Mouse (Mus musculus): ENCODE measurements around the gene Ralgds. TPM values are rescaled to one million over a fixed set of nuclear protein-coding genes. Genes with fewer than 3 reads are reported as not detected.
A peak's percentile ranks its signal among the peaks of the same experiment; 100 is the strongest.

The Ralgds gene
- polyA plus RNA-seq, 1 experiment from 2014 or later, result 82.0 TPM

DNA sequence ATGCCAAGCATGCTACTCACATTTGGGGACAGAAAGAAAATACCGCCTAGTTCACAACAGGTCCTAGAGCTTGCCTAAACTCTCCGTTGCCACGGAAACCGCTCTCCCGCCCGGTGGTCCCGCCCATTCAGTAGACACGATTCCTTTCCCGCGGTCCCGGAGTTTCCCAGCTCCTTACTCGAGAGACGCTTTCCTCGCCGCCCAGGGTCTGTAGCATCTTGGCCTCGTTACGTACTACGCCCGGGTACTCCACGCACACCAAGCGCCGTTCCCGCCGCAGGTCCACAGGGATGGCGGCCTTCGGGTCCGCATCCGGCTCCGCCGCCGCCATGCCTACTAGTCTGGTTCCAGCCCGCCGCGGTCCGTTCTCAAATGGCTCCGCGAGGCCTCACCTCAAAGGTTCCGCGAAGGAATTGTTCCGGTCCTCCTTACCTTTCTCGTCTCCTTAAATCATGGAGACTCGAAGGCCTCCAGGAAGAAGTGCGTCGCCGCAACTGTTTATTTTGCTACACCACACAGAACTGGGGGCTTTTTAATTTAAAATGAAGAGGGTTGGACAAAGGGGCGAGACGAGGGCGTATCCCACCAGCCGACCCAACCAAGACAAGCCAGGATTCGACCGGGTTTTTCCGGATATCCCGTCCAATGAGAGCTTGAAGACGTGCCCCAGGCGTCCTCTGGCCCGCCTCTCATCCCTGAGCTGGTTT is 69.9 kb downstream of the Ralgds start:
- H3K9ac ChIP-seq (replicated peaks), result peak overlapping the region; percentile 72

DNA sequence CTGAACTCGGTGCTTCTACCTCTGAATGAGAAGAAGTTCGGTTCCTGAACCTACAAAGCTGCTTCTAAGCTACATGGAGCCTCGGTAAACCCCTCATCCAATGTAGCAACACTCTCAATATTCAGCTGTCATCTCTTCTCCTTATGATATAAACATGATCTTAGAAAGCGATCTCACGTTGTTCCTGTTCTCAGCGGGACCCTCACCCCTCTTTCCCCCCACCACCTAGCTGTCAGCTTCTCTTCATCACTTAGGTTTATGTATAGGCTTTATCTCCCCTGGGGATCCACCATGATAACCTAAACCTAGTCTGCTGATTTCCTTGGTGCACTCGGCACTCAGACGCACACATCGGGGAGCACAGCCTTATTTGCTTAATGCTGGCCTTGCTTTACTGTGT is 70.7 kb downstream of the Ralgds start, which contains the start of gene Gtf3c5:
Gtf3c5 (minus strand) TSS at position 101 of the 400 bp plus-strand sequence.
- H3K4me2 ChIP-seq (replicated peaks), result peak within 1 kb of the TSS; percentile 62
- H3K4me1 ChIP-seq (replicated peaks), result peaks cover 29% of the 10 kb centered on the region
- 0 out of 2 replicates have a peak, but pooled peaks cover 4% of the 10 kb centered on the region for H3K27me3 ChIP-seq
- H3K4me3 ChIP-seq (replicated peaks), result peak within 1 kb of the TSS; percentile 72
- peaks cover 18% of the 10 kb centered on the region for H3K36me3 ChIP-seq
- 76% methylated on average over 9 of the region's 9 CpGs for WGBS
- no peak for ATAC-seq
- no peaks in the 10 kb centered on the region for H3K9me3 ChIP-seq
- H3K27ac ChIP-seq, result peak within 1 kb of the TSS; percentile 94
- peak within 1 kb of the TSS; percentile 72 for H3K9ac ChIP-seq (replicated peaks)

More for the DNA sequence above, 69.9 kb downstream of the Ralgds start:
- Histone ChIP-seq H3K9me3 (no peaks in the 10 kb centered on the region), H3K4me2 (replicated peaks) (peak overlapping the region; percentile 62), H3K36me3 (peaks cover 26% of the 10 kb centered on the region), H3K27ac (peak overlapping the region; percentile 94), H3K4me1 (replicated peaks) (peaks cover 29% of the 10 kb centered on the region), H3K4me3 (replicated peaks) (peak overlapping the region; percentile 72), H3K27me3 (0 out of 2 replicates have a peak, but pooled peaks cover 4% of the 10 kb centered on the region)
- peak; percentile 95 for ATAC-seq
- under 1% methylated on average over 56 of the region's 56 CpGs for WGBS

DNA sequence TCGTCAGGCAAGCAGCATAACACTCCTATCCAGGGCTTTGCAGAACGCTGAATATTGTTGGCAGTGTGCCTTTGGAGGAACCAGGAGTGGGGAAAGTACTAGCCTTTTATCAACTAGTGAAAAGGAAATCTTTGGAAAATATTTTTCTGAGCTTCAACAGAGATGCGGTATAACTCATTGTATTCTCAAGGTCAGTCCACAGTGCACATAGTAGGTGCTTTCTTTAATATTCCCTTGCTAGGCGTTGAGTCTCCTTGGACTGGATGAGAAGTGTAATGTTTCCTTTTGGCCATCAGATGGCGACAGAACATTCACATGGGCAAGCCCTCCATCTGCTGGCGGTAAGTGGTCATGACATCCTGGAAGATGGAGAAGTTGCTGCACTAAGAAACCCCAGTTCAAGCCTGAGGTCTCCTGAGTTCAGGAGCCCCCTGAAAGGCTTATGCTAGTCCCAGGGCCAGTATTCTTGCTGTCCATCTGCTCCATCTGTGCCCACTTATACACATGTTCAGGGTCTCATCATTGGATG is 72.2 kb downstream of the Ralgds start:
- Histone ChIP-seq H3K9me3 (no peaks in the 10 kb centered on the region), H3K4me3 (replicated peaks) (no peak overlapping the region), H3K36me3 (peaks cover 8% of the 10 kb centered on the region; the same call in 1 of the 2 replicates), H3K4me2 (replicated peaks) (no peak overlapping the region), H3K4me1 (replicated peaks) (peaks cover 29% of the 10 kb centered on the region), H3K27me3 (0 out of 2 replicates have a peak, but pooled peaks cover 4% of the 10 kb centered on the region), H3K9ac (replicated peaks) (no peak overlapping the region), H3K27ac (no peak overlapping the region)
- 22% methylated on average over 6 of the region's 6 CpGs for WGBS
- ATAC-seq, result no peak

DNA sequence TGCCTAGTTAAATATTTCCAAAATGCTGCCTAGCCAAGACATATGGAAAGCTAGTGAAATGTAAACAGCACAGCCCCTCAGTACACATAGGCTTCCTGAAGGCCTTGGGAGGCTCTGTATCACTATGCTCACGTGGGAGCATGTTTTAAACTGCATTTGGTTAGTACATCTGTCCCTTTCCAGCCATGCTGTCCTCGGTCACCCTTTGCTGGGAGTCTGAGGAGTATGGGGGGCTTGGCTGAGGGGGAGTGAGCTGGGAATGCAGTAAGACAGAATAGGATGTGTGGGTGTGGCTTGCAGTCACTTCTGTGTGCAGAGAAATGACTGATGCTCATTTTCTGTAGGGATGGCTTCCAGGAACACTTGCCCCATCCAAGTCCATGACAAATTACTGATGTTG is 72.8 kb downstream of the Ralgds start:
- no peak for ATAC-seq
- 43% methylated on average over 2 of the region's 2 CpGs for WGBS

DNA sequence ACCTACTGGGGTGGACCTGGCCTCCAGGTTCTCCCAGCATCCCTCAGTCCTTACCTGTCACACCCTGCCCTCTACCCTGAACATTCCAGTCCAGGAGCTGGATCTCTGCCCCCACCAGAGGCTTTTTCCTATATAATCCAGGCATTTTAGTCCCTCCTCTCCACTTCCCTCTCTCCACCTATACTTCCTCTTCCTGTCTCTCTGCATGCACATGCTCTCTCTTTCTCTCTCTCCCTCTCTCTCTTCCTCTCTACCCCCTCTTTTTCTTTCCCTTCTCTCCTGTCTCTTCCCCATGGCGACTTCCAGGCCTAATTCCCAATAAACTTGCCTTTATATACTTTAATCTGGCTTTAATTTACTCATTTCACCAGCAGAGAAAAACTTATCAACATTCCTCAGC is 75.6 kb downstream of the Ralgds start:
- WGBS, result 29% methylated on average over 1 of the region's 1 CpGs
- Histone ChIP-seq H3K9me3 (no peaks in the 10 kb centered on the region), H3K27ac (no peak overlapping the region), H3K4me1 (replicated peaks) (peaks cover 4% of the 10 kb centered on the region), H3K36me3 (no peaks in the 10 kb centered on the region), H3K27me3 (peaks cover 8% of the 10 kb centered on the region; the same call in 1 of the 2 replicates), H3K9ac (replicated peaks) (no peak overlapping the region), H3K4me2 (replicated peaks) (no peak overlapping the region), H3K4me3 (replicated peaks) (no peak overlapping the region)
- ATAC-seq, result no peak

More for the DNA sequence above, 72.8 kb downstream of the Ralgds start:
- Histone ChIP-seq H3K27me3 (0 out of 2 replicates have a peak, but pooled peaks cover 5% of the 10 kb centered on the region), H3K4me2 (replicated peaks) (no peak overlapping the region), H3K9ac (replicated peaks) (no peak overlapping the region), H3K36me3 (peaks cover 4% of the 10 kb centered on the region; the same call in 1 of the 2 replicates), H3K4me1 (replicated peaks) (peaks cover 26% of the 10 kb centered on the region), H3K27ac (no peak overlapping the region), H3K4me3 (replicated peaks) (no peak overlapping the region), H3K9me3 (no peaks in the 10 kb centered on the region)

DNA sequence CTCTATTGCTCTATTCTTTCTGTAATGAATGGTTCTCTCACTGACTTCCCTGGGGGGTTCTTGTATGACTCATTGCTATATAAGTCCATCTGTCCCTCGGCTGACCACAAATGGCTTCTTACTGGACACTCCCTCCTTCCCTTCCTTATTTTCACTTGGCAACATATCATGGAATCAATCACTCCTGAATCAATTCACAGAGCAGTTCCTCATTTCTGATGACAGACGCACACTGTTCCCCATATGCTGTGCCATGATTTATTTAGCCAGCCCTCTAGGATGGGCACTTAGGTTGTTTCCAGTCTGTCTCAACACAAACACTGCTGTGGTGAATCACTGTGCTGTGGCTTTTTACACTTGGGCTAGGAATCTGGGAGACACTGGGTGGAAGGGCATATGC is 78.6 kb downstream of the Ralgds start:
- H3K27me3 ChIP-seq, result peaks cover 6% of the 10 kb centered on the region
- no peak for ATAC-seq
- H3K4me3 ChIP-seq (replicated peaks), result no peak overlapping the region
- H3K4me1 ChIP-seq (replicated peaks), result no peaks in the 10 kb centered on the region
- no peaks in the 10 kb centered on the region for H3K9me3 ChIP-seq
- no peaks in the 10 kb centered on the region for H3K36me3 ChIP-seq
- no peak overlapping the region for H3K4me2 ChIP-seq (replicated peaks)
- 89% methylated on average over 2 of the region's 2 CpGs for WGBS
- H3K9ac ChIP-seq (replicated peaks), result no peak overlapping the region
- no peak overlapping the region for H3K27ac ChIP-seq

DNA sequence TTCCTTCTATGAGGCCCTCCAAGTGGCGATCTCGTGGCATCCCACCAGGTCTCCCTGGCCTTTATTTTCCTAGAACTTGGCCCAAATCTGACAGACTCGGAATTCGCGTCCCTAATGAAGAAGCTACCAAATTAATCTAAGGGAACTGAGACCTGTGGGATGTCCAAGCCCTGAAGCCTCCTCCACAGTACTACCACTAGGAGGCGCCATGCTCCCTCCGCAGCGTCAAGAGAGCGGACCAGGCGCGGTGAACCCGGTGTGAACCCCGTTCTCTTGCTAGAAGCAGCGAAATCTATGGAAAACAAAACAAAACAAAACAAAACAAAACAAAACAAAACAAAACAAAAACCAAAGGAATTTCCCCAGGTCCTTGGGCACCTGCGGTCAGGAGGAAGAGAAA is 79.9 kb downstream of the Ralgds start:
- Histone ChIP-seq H3K9me3 (no peaks in the 10 kb centered on the region), H3K36me3 (no peaks in the 10 kb centered on the region), H3K4me3 (replicated peaks) (no peak overlapping the region), H3K9ac (replicated peaks) (no peak overlapping the region), H3K27ac (no peak overlapping the region), H3K4me2 (replicated peaks) (no peak overlapping the region), H3K27me3 (peaks cover 4% of the 10 kb centered on the region), H3K4me1 (replicated peaks) (peaks cover 1% of the 10 kb centered on the region; the same call in 1 of the 2 replicates)
- 7% methylated on average over 15 of the region's 15 CpGs for WGBS
- ATAC-seq, result no peak

DNA sequence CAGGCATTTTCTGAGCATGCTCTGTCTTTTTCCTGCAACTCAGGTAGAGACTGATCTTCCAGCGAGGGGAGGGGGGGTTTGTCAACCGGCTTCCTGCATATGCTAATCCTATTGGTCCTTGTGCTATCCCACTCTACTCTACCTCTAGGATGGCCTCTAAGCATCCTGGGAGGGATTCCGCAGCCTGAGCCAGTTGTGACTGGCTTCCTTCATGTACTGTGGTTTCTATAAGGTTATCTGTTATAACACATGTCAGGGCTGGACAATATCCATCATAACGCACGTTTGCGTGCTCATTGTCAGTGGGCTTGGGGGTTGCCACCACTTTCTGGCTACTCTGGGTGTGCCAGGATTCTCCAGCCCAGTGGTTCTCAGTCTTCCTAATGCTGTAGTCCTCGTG is 83.1 kb downstream of the Ralgds start:
- ATAC-seq, result no peak
- 87% methylated on average over 7 of the region's 7 CpGs for WGBS

DNA sequence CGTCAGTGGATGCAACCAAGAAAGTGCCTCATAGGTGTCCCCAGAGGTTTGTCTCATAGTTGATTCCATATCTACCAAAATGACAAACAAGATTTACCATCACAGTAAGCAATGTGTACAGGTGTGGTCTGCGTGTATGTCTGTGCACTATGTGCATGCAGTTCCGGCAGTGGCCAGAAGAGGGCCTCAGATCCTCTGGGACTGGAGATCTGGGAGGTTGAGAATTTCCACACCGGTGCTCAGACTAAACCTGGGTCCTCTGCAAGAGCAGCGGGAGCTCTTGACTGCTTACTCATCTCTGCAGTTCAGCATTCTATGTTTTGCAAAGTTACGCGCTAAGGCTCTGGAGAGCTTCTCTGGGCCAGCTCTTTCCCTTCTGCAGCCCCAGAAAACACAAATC is 84.1 kb downstream of the Ralgds start:
- 93% methylated on average over 7 of the region's 7 CpGs for WGBS
- ATAC-seq, result no peak
- H3K27me3 ChIP-seq, result no peaks in the 10 kb centered on the region; the same call in 1 of the 2 replicates

More for the DNA sequence above, 83.1 kb downstream of the Ralgds start:
- H3K27me3 ChIP-seq, result peaks cover under 1% of the 10 kb centered on the region
- H3K9me3 ChIP-seq, result no peaks in the 10 kb centered on the region
- no peak overlapping the region for H3K9ac ChIP-seq (replicated peaks)
- H3K27ac ChIP-seq, result no peak overlapping the region
- no peaks in the 10 kb centered on the region for H3K36me3 ChIP-seq
- peaks cover 10% of the 10 kb centered on the region for H3K4me1 ChIP-seq (replicated peaks)
- H3K4me2 ChIP-seq (replicated peaks), result no peak overlapping the region
- no peak overlapping the region for H3K4me3 ChIP-seq (replicated peaks)

DNA sequence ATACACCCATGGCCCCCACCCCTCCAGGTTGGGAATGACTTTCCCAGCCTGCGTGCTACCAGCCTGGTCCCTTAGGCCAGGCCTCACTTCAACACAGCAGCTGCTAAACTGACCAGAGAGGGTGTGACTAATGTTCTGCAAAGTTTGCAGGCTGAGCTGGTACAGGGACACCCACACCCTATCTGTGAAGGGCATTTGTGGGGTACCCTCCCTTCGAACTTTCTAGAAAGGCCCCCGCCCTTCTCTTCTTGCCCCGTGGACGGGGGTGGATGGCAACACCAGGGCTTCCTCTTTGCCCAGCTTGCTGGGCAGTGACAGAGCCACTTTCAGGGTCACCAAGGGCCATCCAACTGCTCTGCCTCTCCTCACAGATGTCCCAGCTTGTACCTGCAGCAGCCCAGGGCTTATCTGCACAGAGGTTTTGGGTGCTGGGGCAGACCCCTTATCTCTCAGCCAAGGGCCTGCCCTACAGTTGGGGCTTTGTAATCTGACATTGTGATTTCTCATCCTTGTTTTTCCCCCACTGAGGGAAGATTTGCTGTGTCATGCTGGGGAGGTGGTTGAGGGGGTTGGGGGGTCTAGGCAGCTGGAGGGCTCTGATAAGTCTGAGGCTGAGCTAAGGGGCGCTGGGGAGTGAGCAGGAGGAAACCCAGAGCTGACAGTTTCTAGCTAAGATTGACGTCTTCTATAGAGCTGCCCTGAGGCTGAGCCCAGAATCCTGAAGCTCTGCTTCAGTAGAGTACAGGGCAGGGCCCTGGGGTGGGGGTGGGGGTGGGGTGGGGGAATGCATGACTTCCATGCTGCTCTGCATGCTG is 85.0 kb downstream of the Ralgds start:
- H3K27me3 ChIP-seq, result no peaks in the 10 kb centered on the region; the same call in 1 of the 2 replicates
- H3K9me3 ChIP-seq, result no peaks in the 10 kb centered on the region
- H3K27ac ChIP-seq, result no peak overlapping the region; the same call in 1 of the 2 replicates
- 0 out of 2 replicates have a peak, but pooled peaks have one; percentile 53 for ATAC-seq
- 76% methylated on average over 7 of the region's 7 CpGs for WGBS
- peaks cover 10% of the 10 kb centered on the region for H3K4me1 ChIP-seq (replicated peaks)
- H3K9ac ChIP-seq (replicated peaks), result no peak overlapping the region
- H3K4me3 ChIP-seq (replicated peaks), result no peak overlapping the region
- no peak overlapping the region for H3K4me2 ChIP-seq (replicated peaks)
- H3K36me3 ChIP-seq, result no peaks in the 10 kb centered on the region

More for the DNA sequence above, 84.1 kb downstream of the Ralgds start:
- Histone ChIP-seq H3K9me3 (no peaks in the 10 kb centered on the region), H3K36me3 (no peaks in the 10 kb centered on the region), H3K27ac (no peak overlapping the region), H3K9ac (replicated peaks) (no peak overlapping the region), H3K4me3 (replicated peaks) (no peak overlapping the region), H3K4me2 (replicated peaks) (no peak overlapping the region), H3K4me1 (replicated peaks) (peaks cover 10% of the 10 kb centered on the region)

DNA sequence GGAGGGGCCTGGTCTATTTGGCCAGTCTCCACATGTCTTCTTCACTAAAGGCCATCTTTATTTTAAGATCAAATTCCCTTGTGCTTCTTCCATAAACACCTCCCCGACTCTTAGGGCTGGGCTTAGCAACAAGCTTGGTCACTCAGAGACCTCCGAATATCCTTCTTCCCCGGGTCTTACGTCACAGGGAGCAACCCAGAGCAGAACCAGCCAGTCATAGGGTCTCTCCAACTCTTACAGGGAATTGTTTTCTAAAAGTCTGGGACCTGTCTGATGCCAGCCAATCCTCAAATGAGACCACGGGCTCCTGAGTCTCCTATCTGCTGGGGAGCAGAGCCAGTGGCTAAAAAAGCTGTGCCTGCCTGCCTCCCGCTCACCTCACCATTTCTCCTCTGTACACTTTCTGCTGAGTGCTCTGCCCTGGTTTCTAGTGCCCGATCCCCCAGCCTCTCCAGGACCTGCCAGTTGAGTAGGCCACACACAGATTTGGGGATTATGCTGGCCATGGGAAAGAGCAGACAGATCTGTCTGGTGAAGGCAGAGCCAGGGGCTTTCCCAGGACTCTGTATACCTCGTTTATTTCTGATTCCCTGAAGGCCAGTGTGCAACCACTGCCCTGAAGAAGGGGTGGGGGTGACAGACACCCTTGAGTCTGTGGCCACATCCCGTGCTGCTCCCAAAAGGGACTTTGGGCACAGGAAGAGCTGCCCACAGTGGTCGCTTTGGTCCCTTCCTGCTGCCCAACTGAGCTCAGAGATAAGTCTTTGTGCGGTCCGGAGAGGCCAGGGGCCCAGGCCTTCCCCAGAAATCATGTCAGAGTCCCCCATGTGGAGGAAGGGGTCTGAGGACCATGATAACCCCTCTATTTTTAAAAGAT is 86.0 kb downstream of the Ralgds start:
- Histone ChIP-seq H3K9ac (replicated peaks) (0 out of 2 replicates have a peak overlapping the region, but pooled peaks have one; percentile 4), H3K27me3 (no peaks in the 10 kb centered on the region; the same call in 1 of the 2 replicates), H3K27ac (no peak overlapping the region), H3K4me1 (replicated peaks) (peaks cover 10% of the 10 kb centered on the region), H3K36me3 (no peaks in the 10 kb centered on the region), H3K4me3 (replicated peaks) (no peak overlapping the region), H3K9me3 (no peaks in the 10 kb centered on the region), H3K4me2 (replicated peaks) (no peak overlapping the region)
- ATAC-seq, result no peak
- 64% methylated on average over 12 of the region's 12 CpGs for WGBS

Data from midbrain, embryonic 13.5 days (tissue).